Mouse (Mus musculus) cerebellum, adult 2 months (tissue): Measurements from ENCODE around the gene Lsamp.

Experiments
- CTCF ChIP-seq: fragments of 200-500 bp; IDR thresholded peaks from 2 replicates; pipeline ENCODE4 v1.5.1; 2011; ENCODE audit warnings: low read depth, mild to moderate bottlenecking, control low read depth, low read length, moderate library complexity, borderline replicate concordance; ENCODE audit not compliant: insufficient read depth
- POLR2A ChIP-seq: fragments of 200-500 bp; IDR thresholded peaks from 2 replicates; pipeline ENCODE4 v1.6.1; 2011; ENCODE audit warnings: low read length, control low read depth, borderline replicate concordance; ENCODE audit not compliant: insufficient read depth

DNA sequence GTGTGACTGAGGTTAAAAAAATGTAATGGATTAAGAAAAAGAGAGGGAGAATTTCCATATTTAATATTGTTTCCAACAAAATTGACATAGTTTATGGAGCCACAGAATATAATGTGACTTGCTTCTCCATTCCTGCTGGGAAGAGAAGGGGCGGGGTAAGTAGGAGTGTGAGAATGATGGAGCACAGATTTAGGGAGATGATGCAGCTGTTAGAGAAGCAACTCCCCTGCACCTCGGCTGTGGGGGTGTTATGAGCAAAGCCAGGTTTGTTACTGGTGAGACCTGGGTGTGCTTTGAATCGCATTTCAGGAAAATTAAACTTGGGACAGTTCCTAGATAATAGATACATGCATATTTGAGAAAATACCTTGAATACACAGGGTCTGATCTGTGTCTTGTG, 987.2 kb downstream of the Lsamp start:
- TF ChIP-seq CTCF = no peak
- no peak for TF ChIP-seq POLR2A
